Mouse (Mus musculus) common myeloid progenitor, adult 5-6 weeks (primary cell): ENCODE data around the gene Grasp. TPM values are rescaled to one million over a fixed set of nuclear protein-coding genes. Genes with fewer than 3 reads are reported as not detected.
A peak's percentile ranks its signal among the peaks of the same experiment; 100 is the strongest.

ENCODE experiments used
- ATAC-seq: replicated peaks from 2 replicates; pipeline ENCODE4 v1.8.0; 2016; ENCODE audit warnings: low read depth, mild to moderate bottlenecking, moderate TSS enrichment, inconsistent platforms; ENCODE audit not compliant: poor library complexity, severe bottlenecking
- total RNA-seq: library from RNA; stranded (forward); fragments of 200-1000, 187-1606 nt; gene quantifications from 2 replicates; pipeline ENCODE4 v1.2.3, GENCODE M21; 2017

Grasp gene
- total RNA-seq, 1 experiment from 2014 or later, result 2.1 TPM

DNA sequence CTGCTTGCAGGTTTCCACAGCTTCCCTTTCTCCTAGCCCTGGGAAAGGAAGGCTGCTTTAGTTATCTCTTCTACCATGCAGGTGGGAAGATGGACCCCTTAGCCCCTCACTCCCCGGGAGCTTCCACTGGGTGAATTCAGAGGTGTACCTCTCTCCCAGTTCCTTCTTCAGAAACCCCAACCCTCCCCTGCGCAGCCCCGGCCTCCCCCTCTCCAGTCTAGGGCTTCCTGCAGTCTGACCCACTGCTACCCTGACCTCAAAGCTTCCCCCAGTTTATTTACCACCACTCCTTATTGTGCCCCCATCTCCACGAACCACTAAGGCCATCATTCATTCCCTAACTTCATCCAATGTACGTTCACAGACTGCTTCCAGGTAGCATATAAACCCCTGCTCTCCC is 392 bp upstream of the Grasp start:
- ATAC-seq, result no peak

DNA sequence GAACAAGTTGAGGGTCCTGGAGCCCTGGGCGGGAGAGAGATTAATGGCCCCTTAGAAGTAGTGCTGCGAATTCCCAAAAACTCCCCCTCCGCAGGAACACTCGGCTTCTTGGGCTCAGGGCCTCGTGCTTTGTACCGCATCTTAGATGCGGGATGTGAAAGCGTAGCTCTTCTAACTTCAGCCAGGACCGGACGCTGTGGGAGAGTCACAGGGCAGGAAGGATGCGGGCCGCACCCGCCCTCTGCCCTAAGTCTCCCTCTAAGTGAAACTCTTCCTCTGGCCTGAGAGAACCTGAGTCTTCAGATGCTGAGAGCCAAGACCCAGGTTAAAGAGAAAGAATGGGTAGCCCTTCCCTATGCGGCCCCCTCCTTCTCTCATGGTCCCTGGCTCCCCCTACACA is 989 bp downstream of the Grasp start:
- ATAC-seq, result 0 out of 2 replicates have a peak, but pooled peaks have one; percentile 4

DNA sequence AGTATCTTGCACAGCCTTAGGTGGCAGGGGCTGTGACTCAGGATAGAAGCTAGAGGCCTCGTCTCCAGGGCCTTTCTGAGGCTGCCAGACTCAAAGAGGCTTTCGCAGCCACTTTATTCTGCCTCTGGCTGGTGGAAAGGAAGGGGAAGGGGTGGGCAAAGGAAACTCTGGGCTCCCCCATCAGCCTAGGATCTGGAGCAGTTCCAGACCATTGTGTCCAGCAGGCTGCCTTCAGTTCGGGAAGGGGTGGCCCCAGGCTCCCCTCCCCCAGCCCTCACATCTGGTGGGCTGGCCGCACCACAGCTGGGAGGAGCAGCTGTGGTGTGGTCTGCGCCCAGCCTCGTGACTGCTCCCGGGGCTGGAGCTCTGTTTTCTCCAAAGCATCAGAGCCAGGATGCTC is 4.0 kb downstream of the Grasp start:
- ATAC-seq, result no peak

DNA sequence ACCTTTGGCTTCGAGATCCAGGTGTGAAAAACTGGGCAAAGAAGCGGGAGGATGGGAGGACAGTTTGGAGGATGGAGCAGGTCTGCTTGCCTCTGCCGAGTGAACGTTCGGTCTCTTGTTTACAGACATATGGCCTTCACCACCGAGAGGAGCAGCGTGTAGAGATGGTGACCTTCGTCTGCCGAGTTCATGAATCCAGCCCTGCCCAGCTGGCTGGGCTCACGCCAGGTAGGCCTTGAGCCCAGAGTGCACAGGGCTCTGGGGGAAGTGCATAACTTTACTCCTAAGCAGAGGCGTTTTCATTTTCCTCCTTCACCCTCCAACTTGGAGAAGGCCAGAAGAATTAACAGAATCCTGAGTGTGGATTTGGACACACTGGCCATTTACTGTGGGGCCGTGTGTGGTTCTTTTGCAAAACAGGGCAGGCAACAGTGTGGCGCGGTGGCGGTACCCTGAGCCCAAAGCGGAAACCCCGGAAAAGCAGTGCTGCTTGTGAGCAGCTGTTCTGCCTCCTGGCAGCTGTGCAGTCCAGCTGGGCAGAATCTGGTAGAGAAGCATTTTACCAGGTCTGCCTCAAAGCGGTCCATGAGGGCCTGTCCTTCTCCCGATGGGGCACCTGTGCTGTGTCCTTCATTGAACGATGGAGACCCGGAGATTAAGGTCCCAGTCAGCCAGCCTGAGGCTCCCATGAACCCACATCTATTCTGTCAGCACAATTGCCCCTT is 5.0 kb downstream of the Grasp start:
- ATAC-seq, result no peak

DNA sequence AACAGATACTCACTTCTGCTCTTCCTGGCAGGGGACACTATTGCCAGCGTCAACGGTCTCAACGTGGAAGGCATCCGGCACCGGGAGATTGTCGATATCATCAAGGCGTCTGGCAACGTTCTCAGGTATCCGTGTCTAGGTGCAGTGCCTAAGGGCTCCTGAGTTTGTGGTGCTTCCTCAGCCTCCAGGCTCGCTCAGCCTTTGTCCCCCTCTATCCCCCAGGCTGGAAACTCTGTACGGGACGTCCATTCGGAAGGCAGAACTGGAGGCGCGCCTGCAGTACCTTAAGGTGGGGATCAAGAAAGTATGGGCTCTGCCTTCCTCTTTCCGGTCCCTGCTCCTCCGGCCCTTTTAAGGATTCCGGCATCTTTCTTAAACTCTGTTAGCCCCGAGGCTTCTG is 6.5 kb downstream of the Grasp start:
- ATAC-seq, result no peak

DNA sequence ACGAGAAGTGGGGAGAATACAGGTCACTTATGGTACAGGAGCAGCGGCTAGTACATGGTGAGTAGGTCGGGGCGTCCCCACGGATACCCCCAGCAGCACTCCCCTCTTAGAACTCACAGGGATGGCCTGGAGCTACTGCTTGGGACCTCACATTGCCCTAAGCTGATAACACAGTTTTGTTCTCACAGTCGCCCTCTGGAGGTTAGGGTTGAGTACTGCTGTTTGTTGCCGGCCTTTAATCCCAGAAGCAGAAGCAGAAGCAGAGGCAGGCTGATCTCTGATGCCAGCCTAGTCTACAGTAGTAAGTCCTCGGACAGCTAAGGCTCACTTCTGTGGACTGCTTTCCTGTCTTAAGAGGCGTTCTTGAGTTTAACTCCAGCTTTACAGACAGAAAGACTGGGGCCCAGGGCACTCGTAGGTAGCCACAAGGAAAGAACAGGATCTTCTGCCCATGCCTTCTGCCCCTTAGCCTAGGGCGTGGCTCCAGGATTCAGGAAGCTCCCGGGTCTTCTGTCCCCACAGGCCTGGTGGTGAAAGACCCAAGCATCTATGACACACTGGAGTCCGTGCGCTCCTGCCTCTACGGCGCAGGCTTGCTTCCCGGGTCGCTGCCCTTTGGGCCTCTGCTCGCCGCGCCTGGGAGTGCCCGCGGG is 7.1 kb downstream of the Grasp start:
- ATAC-seq, result peak; percentile 36; the same call in 1 of the 2 replicates

DNA sequence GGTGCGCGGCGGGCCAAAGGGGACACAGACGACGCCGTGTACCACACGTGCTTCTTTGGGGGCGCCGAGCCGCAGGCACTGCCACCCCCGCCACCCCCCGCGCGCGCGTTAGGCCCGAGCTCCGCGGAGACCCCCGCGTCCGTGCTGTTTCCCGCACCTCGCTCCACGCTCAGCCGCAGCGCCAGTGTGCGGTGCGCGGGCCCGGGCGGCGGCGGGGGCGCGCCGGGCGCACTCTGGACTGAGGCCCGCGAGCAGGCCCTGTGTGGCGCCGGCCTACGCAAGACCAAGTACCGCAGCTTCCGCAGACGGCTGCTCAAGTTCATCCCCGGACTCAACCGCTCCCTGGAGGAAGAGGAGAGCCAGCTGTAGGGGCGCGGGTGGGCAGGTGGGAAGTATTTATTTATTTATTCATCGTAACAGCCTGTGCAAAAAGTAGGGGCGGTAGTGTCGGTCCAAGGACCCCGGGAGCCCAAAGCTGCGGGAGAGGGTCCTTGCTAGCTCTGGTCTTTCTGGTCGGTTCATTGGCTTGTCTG is 7.7 kb downstream of the Grasp start:
- no peak for ATAC-seq

DNA sequence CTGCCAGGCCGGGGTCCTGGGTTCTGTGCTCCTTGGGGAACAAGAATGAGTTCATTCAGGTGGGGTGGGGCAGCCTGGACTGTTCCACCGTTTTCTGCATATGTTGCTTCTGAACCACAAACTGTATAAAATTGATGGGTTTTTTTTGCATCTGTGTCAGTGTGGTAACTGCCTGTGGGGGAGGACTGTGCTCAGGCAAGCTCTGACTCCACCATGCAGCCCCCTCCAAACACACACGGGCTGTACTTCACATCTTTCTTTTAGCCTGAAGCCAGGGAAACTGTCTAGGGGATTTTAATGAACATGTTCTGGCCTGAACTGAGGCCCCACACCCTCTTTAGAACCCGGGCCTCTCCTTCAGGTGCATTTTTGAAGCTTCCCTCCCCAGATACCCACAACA is 8.6 kb downstream of the Grasp start:
- ATAC-seq, result no peak

DNA sequence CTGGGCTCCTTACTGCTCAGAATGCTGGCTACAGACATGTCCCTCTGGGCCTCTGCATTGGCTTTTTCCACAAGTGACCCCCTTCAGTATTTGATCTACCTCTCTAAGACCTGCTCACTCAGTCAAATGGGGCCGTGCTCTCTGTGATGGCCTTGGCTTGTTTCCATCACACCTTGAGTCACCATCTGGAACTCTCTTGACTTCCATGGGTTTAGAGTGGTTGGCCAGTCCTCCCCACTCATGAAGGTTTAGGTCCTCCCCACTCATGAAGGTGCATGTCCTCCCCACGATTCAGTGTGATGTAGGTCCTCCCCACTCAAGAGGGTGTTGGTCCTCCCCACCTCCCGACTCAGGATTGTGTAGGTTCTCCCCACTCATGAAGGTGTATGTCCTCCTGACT is 9.2 kb downstream of the Grasp start:
- ATAC-seq, result no peak

DNA sequence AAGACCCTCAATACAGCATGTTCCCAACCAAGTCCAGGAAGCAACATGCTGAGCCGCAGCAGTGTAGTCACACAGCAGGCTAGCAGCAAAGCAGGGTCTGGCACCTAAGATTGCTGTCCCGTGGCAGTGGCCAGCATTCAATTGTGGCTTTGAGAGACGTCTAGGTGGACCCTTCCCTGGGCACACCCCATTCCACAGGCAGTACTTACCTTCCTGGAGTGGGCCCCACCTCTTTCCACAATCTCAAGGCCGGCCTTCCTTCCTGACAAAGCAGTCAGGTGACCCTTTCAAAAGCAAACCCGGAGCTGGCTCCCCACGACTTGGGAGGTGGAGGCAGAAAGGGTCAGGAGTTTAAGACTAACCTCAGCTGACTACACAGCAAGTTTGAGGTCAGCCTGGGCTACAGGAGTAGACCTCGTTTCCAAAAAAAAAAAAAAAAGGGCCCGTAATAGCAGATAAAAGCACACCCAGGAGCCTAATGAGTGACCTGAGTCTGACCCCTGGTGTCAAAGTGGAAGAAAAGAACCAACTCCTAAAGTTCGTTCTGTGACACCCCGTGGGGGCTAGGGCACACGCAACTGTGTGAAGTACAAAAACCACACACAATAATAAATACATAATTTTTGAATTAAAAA is 9.8 kb downstream of the Grasp start:
- ATAC-seq, result no peak

DNA sequence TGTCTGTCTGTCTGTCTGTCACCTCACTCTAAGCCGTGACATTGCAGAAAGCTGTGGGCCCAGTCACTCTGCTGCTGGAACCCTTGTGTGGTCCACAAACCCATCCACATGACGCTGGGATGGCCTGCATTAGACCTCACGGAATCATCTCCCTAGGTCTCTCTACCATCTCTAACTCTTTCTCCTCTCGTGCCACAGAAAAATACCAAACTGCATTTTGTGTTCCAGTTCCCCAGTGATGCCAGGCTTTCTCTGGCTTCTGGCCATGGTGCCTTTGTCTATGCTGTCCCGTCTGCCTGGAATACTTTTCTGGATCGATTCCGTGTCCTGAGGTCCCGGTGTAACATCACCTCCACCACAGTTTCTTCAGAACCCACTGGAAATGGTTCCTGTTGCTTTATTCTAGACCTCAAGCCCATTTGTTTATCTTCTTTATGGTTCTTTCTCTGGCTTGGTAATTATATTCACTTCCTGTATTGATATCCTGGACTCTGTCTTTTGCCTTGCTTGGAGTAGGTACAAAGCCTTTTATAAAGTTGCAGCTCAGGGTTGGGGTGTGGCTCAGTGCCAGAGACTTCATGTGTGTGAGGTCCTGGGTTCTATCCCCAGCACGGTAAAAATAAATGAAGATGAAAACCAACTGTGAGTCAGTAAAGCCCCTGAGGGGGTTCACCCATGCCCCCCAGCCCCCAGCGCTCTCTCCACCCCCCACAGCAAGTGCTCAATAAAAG is 10.8 kb downstream of the Grasp start:
- ATAC-seq, result no peak

DNA sequence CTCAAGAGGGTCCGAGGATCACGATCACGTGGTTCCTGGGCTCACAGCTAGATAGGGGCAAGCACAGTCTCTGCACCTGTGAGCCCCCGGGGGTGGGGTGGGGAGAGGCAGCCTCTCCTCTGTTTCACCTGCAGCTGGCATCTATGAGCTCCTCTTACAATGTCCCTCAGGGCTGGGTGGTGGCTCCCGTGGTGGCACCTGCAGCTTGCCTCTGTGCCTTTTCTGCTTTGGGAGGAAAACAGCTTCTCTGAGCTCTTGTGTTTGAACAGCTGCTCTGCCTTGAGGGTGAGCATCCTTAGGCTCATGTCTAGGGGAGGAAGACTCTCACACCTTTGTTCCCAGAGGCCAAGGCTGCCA is 11.3 kb downstream of the Grasp start:
- ATAC-seq, result no peak

DNA sequence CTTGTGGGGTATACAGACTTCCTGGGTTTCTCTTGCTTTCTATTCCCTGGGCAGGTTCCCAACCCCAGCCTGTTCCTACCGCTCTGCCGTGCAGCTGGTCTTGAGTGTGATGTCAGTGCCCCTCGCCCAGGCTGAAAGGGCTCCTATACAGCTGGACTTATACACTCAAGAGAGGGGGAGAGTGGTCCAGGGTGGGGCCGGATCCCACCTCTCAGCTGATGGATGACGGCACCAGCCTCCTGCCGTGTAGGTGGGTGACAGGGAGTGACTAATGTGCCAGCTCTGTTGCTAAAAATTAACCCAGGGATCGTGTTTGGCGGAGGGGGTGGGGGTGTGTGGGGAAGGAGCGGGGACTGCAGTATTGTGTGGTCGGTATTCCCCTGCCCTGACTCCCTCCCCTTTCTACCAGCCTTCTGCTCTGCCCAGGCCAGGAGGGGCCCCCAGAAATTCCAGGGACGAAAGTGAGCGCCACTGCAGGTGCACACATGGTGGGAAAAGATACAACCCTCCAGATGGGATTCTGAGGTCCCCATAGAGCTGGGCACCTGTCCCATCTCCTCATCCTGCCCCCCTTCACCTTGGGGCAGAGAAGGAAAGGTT is 11.8 kb downstream of the Grasp start:
- ATAC-seq, result no peak

DNA sequence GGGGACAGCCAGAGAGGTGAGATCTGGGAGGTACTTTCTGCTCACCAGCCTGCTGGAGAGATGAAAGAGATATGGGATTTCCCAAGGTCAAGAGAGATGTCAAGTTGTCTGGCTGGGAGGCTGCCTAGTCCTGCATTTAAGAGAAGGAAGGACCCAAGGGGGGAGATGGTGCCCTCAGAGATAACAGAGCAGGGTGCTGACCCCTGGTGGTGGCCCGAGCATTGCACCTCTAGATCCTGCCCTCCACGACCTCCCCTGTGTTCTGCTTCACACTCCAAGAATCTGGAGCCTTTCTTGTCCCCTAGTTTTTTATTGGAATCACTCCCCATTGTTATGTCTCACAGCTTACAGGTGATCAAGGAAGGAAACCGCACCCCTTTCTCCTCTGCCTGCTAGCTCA is 12.9 kb downstream of the Grasp start:
- peak; percentile 62 for ATAC-seq

DNA sequence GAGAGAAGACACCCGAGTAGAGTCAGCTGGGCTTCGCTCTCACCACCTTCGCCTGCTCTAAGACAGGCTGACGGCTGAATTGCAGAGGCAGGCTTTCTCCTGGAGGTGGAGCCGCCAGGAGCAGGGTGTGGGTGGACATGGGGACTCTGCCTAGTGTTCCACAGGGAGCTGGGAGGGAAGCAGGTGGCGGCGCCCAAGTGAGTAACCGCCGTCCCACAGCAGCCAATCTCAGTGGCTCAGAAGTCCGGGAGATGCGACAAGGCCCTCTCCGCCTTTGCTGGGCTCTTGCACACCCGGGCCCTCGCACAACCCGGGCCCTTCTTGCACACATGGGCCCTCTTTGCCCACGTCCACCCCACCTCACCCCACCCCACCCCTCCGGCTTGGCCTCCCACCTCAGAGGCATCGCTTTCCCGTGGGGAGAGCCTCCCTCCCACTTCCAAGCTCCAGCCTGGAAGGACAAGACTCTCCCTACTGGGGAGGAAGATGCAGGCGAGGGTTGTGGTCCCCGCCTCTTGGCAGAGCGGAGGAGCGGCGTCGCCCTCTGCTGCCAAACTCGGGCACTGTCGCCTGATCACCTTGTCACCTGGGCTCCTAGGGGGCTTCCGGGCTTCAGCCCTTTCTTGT is 15.0 kb downstream of the Grasp start:
- no peak for ATAC-seq

DNA sequence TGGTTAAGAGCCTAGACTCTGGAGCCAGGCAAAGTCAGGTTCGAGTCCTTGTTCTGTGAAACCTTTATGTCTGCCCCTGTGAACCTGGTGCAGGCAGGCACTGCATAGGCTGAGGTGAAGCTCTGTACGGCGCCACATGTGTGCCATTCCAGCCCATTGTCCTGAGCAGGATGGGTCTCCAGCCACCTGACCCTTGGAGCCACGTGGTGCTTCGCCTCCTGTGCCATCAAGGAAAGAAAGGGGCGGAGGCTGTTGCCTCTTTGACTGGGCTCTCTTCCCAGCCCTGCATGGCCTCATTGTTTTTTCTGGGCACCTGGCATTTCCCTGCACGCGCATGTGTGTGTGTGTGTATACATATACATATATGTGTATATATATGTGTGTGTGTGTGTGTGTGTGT is 15.8 kb downstream of the Grasp start:
- ATAC-seq, result no peak

DNA sequence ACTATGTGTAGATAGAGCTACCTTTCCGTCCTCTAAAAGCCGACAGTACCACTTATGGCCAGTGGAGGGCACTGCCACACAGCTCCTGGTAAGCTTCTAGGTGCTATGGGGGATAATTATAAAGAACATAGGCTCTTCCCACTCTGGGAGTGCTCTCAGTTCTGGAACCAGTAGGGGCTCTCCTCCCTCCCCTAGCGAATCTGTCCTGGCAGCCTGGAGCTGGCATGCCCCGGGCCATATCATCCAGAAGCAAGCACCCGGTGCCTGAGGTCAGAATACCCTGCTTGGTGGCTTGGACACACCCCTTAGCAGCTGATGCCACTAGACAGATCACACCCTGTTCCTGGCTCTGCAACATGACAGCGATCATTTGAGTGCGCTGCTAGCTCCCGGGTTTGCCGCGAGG is 16.8 kb downstream of the Grasp start:
- ATAC-seq, result peak; percentile 70

DNA sequence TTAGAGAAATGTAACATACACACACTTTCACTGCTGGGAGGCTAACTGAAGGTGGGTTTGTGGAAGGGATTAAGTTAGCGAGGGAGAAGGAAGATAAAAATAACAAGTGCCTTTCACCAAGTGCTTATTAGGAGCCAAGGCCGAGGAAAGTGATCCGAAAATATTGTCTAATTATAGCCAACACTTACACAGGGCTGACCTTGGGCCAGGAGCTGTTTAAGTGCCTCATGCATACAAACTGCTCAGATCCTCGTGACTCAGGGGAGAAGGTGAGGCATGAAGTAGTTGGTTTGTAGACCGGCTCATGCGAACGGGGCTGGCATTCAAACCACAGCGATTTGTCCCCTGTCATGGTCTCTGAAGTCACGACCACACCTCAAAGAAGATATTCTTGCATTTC is 17.2 kb downstream of the Grasp start:
- ATAC-seq, result no peak

DNA sequence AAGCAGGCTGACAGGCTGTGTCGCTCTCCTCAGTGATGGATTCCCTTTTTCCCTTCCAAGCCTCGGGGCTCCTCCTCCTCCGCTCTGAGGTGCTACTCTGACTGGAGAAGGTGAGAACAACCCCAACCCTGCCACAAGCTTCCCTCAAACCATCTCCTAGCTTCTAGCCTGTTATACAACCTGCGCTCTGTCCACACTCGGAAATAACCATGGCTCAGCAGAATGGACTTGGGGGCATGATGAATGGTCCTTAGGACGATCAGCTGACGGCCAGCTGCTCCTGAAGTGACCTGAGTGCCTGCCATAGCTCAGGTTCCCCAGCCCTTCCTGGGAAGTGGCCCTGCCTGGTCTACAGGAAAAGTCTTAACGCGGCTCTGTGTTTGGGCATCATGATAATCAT is 17.9 kb downstream of the Grasp start:
- no peak for ATAC-seq

DNA sequence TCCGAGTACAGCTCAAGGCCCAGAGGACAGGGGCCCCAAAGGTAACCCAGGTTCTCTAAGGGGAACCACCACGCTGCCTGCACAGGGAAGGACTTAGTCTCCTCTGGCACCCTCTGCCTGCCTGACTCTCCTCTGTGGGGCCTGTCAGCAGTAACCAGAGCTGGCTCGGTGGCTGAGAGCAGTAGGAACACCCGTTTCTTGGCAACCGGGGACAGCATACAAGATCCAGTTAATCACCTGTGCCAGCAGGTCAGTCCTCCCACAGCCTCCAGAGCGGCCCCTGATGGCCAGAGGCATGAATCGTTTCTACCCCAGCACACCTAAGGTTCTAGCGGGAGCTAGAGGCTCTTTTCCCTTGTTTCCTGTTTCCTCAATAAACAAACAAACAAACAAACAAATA is 18.7 kb downstream of the Grasp start:
- no peak for ATAC-seq
